Mouse (Mus musculus): ENCODE data around the gene Nectin3. TPM values are rescaled to one million over a fixed set of nuclear protein-coding genes. Genes with fewer than 3 reads are reported as not detected.
"Not testable (repeated sequence)": the region's sequence is repeated elsewhere in the genome, so short reads cannot be mapped to it uniquely, and the experiment has no call there.

Gene Nectin3
- polyA plus RNA-seq, 3 experiments from 2014 or later, result not detected

- no peak for ATAC-seq
Observed at GRCm38 (mm10) chr16:46410739-46411057, 87.6 kb downstream of the Nectin3 start.

GRCm38 (mm10) chr16:46410053-46410738 is 88.1 kb downstream of the Nectin3 start:
- ATAC-seq, result no peak

- no peak for ATAC-seq
Observed at GRCm38 (mm10) chr16:46407997-46408396, 90.3 kb downstream of the Nectin3 start.

GRCm38 (mm10) chr16:46406844-46407639 is 91.3 kb downstream of the Nectin3 start:
- ATAC-seq, result no peak

- no peak for ATAC-seq
Observed at GRCm38 (mm10) chr16:46397945-46398344, 100.4 kb downstream of the Nectin3 start.

GRCm38 (mm10) chr16:46389415-46390033 is 108.8 kb downstream of the Nectin3 start:
- no peak for ATAC-seq

GRCm38 (mm10) chr16:46388527-46389414 is 109.6 kb downstream of the Nectin3 start:
- no peak for ATAC-seq

GRCm38 (mm10) chr16:46384279-46384678 is 114.0 kb downstream of the Nectin3 start:
- ATAC-seq, result no peak

- ATAC-seq, result no peak
Observed at GRCm38 (mm10) chr16:46383344-46383743, 115.0 kb downstream of the Nectin3 start.

- ATAC-seq, result no peak
Observed at GRCm38 (mm10) chr16:46376575-46376974, 121.8 kb downstream of the Nectin3 start.

GRCm38 (mm10) chr16:46362022-46362421 is 136.3 kb downstream of the Nectin3 start:
- ATAC-seq, result no peak

GRCm38 (mm10) chr16:46357658-46358057 is 140.7 kb downstream of the Nectin3 start:
- ATAC-seq, result not testable (repeated sequence)

GRCm38 (mm10) chr16:46356663-46357062 is 141.7 kb downstream of the Nectin3 start:
- ATAC-seq, result no peak

Measured in inflammation-experienced regulatory T-cells, adult 6 months (primary cell).